Mouse (Mus musculus) left cerebral cortex, adult 11 months (tissue): ENCODE data around the gene Zfp217.
"Not testable (repeated sequence)": the region's sequence is repeated elsewhere in the genome, so short reads cannot be mapped to it uniquely, and the experiment has no call there.

Experiments
- DNase-seq: peaks from one replicate; pipeline ENCODE4 v3.0.0; 2022; ENCODE audit warnings: low spot score

Zfp217 gene

DNA sequence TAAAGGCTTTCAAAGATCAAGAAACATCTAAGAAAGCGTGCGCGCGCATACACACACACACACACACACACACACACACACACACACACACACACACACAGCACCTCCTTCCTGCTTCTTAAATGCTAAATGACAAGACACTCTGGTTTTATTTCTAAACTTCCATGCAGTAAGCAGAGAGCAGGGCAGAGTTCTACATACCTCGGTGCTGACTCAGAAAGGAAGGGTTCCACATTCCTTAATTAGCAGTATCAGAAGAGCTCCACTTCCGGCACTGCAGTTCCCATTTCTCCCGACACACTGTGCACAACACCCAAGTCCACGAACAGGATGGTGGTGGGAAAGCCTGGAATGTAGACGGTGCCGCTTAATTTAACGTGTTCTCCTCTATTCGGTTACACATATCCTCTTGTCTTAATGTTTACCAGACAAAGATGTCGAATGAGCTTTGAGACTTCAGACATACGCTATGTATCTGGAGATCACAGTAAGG, at the start of gene Zfp217:
Gene Zfp217, minus strand, starts transcription at position 443 of the 493 bp plus-strand sequence.
- no peak for DNase-seq

DNA sequence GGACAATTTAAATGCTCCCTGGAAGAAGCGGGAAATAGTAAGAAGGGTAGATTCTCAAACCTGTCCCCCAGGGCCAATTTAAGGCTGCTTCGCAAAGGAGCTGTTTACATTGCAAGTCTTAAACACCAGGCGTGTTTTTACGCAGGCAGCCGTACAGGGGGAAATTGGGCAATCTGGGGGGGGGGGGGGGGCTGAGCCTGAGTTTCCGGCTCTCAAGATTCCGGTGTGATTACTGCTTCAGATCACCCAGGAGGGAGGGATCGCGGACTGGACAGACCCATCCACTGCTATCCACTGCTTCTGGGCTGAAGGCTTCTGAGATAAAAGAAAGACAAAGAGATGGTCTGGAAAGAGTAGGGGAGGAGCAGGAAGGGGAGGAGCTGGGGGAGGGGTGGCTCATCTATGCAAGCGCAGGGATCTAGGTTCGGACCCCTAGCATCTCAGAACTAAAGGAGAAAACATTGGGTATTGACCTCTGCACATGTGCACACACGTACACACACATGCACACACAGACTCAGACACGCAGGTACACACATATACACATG, 47.7 kb upstream of the Zfp217 start:
- no peak for DNase-seq

DNA sequence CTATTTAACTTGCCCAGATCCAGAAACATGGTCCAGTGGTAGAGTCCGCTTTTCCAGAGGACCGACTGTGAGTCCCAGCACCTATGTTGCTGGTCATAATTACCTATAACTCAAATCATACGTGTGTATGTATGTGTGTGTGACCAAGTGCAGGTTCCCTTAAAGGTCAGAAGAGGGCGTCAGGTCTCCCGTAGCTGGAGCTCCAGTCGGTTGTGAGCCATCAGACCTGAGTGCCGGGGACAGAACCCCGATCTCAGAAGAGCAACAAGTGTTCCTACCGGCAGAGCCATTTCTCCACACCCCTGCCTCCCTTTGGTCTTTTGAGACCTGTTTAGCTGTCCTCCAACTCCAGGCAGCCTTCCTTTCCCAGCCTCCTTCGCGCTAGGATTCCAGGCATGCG, 46.9 kb upstream of the Zfp217 start:
- no peak for DNase-seq

DNA sequence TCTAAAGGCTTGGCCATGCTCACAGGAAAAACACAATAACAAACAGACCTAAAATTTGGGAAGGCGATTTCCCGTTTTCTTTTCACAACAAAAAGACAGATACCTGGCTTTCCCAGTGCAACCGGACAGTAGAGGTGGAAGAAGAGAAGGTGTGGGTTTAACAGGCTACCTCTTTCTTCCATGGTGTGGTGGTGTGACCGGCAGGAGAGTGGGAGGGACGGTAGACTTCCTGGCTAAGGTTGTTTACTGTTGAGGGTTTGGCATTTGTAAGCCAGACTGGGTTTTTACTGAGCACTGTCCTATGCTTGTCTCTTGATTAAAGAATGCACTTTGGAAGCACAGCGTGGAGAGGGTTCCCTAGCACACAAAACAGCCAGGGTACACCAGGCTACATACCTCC, 45.9 kb upstream of the Zfp217 start:
- no peak for DNase-seq

DNA sequence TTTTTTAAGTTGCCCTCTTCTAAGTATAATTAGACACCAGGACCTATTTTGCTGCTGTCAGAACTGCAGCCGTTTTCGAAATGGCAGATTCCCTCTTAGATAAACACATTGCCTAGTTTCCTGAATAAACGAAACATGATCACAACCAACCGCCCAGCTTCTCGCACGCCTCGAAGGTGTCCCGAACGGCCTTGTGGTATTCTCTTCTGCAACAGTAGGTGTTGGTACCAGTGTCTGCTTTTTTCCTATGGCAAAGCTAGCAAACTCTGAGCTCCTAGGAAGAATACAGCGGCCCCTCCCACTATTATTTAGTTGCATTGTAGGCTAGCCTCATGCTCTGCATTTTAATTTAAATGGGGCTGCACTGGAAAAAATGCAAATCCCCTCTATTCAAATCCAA, 45.3 kb upstream of the Zfp217 start:
- DNase-seq, result no peak

DNA sequence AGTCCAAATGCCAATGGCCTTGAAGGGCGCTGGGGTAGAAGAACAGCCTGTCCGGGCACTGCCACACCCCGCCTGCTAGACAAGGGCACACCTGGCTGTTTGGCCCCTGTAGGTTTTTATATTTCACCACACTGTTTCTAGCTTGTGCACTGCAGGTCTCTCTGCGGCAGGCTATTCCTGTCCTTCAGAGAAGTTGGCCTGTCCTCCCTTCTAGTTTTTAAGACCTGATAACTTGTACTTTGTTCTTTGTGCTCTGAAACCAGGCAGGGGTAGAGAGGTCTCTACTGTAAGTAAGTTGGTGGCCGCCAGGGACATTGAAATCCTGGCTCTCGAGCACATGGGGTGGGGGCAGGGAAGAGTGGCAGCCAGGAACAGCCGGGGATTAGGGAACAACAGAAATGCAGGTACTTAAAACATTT, 44.8 kb upstream of the Zfp217 start:
- no peak for DNase-seq

DNA sequence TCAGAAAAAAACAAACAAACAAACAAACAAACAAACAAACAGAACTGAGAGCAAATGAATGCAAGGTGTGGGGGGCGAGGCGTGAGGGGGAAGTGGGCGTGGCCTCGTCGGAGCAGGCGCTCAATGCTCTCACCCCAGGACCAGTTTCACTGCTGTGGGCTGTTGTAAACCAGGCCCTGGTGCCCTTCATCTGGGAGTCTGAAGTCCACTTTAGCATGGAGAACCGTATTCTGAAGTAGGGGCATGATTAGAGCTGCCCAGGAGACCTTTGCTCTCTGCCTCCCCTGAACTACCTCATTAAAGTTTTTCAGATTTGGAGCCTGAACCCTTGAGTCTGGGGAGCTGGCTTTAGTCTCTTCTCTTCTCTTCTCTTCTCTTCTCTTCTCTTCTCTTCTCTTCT, 40.8 kb upstream of the Zfp217 start:
- no peak for DNase-seq

DNA sequence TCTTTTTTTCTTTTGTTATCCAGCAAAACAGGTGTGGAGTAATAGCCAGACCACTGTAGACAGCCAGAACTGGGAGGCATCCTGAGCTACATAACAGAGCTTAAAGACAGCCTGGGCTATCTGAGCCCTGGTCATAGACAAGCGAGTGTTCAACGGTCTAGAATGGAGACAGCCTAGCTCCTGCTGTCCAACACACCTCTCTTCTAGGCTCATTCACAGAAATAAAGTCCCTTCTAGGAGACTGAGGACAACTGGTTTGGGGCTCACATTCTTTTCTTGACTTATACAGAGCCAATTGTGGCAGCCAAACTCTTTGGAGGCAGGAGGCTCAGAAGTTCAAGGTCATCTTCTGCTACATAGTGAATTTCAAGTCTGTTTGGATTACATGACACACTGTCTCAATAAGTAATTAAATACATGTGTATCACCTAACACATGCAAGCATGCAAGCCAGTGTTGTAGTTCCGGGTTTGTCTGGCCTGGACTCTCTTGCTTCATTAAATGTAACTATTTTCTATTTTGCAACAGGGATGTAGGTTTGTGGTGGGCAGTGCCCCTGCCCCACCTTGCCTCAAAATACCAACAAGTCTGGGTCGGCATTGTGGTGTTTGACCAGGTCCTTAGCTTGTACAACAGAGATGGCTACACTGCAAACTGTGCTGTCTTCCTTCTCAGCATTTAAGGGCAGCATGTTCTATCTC, 37.4 kb upstream of the Zfp217 start:
- DNase-seq, result no peak

DNA sequence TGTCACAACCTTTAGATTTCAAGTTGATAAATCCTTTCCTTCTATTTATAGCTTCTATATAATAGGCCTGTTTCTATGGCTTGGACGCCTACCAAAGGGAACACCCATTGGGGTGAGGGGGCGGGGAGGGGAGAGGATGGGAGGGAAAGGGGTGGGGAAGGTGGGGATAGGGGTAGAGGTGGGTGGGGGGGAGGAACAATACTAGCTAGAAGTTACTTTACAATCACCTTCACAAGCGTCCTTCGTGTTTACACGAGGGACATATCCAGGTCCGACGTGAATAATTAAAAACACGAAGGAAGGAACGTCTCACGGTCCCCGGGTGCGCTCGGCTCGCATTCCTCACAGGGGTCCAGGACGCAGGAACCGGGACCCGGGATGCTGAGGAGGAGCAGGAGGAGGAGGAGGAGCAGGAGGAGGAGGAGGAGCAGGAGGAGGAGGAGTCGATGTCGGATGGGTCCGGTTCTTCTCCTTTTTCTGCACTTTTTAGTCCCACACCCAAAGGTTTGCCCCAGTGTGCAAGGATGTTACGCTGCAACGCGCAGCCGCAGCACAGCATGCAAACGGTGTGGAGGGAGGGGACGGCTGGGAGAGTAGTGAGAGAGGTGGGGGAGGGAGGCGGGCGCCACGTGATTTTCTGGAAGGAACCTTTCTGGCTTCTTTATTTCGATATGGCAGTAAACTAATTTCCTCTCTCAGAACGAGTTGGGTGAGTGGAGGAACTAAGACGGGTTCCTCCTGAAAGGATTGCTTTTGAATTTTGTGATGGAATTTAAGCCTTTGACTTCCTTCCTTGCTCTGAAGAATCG, 36.5 kb upstream of the Zfp217 start:
- DNase-seq, result peak; percentile 10

DNA sequence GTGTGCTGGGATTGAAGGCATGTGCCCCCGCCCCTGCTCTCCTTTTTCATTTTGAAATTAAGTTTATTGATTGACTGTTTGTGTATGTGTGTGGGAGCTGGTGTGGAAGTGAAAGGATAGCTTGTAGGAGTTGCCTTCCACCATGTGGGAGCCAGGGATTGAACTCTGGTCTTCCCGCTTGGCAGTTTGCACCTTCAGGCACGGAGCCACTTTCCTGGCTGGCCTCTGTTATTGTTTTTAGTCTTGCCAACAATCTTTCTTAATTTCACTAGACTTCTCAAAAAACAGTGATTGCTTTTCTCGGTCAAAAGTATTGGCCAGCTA, 35.9 kb upstream of the Zfp217 start:
- DNase-seq, result no peak

DNA sequence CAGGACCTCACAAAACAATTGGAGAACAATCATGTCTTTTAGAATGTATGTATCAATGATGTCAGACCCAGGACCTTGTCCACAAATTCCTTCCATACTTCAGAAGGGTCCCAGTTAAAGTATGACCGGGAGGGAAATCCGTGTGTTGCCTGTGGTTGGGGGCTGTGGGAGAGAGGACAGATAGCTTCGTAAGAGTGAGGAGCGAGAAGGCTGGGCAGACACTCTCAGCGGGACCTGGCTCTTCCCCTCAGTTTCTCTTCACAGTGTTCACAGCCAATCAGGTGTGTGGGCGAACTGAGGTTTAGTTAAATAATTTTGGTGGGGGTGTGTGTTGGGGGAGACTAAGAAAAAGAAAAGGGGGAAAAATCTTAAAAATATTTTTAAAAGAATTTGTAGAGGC, 34.0 kb upstream of the Zfp217 start:
- no peak for DNase-seq

DNA sequence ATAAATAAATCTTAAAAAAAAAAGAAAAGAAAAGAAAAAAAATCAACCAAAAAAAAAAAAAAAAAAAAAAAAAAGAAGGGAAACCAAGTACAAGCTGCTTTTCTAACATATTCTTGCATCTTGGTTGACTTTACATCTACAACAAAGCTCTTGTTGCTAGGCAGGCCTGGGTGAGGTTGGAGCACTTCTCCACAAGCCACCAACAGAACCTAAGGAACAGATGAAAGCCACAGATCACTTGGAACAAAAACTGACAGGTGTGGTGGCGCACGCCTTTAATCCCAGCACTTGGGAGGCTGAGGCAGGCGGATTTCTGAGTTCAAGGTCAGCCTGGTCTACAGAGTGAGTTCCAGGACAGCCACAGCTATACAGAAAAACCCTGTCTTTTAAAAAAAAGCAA, 32.9 kb upstream of the Zfp217 start:
- not testable (repeated sequence) for DNase-seq

DNA sequence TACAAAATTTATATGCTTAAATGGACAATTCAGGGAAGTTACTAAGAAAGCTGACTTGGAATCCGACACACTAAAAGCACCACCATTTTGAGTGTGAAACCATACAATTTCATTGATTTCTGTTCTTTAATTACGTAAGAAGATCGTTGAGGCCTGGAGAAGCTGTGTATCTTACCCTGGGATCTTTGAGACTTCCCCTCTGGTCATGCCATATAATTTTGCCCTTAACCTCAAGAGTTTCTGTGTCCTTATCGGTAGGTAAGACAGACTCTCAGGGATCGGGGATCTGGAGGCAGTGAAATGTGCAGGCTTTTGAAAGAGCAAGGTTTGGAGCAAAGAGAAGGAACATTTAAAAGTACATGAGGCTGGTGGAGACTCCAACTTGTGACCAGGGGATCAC, 31.4 kb upstream of the Zfp217 start:
- DNase-seq, result no peak

DNA sequence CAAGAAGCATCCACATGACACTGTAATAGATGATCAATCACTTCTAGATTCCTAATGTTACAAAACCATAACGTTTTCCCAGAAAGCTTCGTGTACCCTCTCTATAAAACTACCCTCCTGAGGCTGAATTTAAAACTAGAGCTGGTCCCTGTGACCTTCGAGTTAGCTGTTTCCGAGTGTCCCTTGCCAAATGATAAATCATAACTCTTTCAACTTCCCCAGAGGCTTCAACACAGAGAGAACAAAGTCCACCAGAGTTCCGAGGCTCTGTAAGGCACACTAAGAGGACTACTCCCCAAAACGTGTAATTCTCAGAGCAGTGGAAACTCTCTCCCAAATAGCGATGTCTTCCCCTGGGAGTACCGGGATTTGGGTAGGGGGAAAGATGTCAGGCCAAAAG, 29.4 kb upstream of the Zfp217 start:
- no peak for DNase-seq

DNA sequence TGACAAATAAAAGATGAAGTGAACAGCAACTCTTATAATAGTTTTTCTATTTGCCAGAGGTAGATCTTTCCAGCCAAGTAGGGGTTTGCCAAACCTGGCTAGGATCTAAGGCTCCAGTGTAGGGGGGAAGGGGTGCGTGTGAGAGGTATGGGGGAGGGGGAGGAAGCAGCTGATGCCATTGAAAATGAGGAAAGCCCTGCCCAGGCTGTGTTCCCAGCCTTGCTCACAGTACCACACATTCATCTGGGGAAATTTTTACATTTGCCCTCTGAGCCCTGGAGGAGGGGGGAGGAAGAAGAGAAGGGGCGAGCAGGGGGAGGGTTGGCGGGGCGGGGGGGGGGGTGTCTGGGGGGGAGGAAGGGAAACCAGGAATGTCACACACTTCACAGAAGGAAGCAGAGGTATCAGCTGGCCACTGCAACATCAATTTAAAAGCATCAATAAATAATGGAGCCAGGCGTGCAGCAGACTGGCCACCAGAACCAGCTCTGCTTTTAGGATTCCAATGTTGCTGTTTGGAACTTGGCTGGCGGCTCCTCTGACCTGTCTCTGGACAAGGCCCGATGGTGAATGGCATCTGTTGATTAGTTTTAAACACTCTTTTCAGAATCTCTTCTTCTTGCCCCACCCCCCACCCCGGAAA, 28.5 kb upstream of the Zfp217 start:
- DNase-seq, result no peak

DNA sequence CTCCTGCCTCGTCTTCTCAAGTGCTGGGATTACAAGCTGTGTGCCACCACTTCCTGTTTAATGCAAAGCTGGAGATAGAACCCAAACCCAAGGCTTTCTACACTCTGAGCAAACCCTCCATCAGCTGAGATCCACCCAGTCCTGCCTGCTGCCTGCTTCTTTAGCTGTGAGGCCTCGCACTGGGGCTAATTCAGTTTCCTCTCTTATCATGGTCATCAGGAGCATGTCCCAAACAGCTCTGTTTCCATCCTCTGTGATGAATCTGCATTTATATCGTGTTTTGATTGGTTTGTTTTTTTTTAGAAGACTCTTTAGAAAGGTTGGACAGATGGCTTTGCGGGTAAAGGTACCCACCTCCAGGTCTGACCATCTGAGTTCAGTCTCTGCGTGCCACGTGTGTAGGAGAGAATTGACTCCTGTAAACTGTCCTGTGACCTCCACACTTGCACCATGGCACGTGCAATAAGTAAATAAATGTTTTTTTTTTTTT, 27.8 kb upstream of the Zfp217 start:
- DNase-seq, result no peak

DNA sequence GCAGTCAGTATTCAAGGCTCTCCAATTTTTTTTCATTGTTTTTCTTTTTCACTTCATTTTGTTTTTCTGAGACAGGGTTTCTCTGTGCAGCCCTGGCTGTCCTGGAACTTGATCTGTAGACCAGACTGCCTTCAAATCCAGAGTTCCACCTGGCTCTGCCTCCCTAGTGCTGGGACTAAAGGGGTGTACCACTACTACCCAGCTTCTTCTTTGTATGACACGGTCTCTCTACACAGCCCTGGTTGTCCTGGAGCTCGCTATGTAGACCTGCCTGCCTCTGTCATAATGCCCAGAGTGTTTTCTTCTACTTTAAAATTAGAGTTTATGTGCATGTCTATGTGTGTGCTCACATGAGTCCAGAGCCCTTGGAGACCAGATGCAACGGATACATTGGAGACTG, 27.3 kb upstream of the Zfp217 start:
- no peak for DNase-seq

DNA sequence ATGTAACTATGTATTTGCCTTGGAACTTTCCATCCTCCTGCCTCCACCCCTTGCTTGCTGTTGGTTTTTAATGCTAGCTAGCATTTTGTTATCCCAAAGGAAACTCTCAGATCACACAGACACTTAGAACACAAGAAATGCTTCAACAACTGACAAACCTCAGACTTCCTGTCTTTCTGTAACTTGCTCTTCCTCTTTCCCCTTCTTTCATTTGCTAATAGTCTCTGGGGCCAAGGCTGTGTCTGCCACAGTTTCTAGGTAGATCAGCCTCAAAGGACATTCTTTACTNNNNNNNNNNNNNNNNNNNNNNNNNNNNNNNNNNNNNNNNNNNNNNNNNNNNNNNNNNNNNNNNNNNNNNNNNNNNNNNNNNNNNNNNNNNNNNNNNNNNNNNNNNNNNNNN, 21.2 kb upstream of the Zfp217 start:
- DNase-seq, result no peak

DNA sequence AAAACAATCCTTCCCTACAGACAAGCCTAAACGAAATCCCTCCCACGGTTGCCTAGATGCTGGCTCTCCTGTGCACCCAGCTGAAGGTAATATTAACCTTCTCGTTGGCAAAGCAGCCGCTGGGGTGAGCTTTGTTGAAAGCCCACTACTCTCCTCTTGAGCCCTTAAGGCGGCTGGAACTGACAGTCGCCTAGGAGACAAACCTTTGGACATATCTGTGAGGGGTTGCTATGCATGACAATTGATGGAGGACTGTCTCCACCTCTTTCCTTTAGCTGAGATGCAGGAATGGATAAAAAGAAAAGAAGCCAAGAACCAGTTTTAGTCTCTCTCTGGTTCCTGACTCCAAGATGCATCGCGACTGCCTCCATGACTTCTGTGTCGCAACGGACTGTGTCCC, 17.7 kb upstream of the Zfp217 start:
- DNase-seq, result no peak

DNA sequence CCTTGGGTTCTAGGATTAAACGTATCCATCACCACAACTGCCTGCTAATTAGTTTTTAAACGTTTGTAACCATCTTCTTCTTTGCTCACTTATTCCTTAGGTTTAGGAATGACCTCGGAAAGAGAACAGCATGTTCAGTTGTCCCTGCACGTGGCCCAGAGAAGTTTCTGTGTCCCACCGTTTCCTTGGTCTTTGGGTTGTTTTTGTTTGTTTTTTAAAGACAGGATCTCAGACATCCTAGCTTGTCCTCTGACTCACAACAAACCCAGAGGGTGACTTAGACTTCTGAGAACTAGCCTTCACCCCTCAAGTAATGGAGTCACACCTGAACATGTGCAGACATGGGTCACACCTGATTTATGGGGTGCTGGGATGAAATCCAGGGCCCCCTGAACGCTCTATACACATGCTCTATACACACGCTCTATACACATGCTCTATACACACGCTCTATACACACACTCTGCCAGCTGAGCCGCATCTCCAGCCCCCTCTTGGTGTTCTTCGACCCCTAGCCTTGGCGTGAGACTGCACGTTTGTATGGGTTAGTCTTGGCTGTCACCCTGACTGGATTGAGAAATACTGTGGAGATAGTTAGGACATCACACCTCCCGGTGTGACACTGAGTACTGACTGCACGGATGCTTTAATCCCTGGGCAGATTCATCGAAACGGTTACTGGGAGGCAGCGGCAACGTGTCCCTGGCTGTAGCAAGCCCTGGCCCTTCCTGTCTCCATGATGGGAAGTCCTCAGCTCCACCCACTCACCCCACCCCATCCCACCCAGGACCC, 16.0 kb upstream of the Zfp217 start:
- DNase-seq, result no peak

DNA sequence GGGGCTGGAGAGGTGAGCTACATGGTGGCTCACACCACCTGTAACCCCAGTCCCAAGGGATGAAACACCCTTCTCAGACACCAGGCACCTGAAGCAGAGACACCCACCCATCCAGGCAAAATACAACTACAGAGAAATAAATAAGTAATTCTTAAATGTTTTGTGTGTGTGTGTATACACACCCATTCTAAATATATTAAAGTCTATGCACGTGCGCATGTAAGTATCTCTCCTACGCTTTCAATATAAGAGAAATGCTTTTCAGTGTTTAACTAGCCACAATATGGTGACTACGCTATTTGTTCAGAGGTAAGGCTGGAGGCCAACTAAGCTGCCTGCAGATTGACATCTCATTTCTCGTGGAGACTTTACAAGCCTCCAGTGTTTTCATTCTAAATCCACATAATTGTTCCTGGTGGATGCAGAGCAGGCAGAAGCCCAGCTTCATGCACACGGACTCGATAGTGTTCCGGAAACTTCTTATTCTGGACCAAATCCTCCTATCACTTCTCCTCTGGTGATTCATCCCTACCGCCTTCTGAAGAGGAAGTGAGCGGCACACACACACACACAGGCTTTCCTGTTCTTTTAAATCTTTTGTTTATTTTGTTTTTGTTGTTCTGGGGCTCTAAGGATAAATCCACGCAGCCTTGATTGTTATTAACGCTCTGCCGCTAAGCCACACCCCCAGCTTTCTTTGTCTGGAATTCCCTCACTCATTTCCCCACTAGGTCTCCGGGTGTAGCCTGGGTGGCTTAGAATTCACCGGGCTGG, 12.1 kb upstream of the Zfp217 start:
- no peak for DNase-seq
